Mouse (Mus musculus): Measurements from ENCODE around the gene Cltb.

Gene Cltb

DNA sequence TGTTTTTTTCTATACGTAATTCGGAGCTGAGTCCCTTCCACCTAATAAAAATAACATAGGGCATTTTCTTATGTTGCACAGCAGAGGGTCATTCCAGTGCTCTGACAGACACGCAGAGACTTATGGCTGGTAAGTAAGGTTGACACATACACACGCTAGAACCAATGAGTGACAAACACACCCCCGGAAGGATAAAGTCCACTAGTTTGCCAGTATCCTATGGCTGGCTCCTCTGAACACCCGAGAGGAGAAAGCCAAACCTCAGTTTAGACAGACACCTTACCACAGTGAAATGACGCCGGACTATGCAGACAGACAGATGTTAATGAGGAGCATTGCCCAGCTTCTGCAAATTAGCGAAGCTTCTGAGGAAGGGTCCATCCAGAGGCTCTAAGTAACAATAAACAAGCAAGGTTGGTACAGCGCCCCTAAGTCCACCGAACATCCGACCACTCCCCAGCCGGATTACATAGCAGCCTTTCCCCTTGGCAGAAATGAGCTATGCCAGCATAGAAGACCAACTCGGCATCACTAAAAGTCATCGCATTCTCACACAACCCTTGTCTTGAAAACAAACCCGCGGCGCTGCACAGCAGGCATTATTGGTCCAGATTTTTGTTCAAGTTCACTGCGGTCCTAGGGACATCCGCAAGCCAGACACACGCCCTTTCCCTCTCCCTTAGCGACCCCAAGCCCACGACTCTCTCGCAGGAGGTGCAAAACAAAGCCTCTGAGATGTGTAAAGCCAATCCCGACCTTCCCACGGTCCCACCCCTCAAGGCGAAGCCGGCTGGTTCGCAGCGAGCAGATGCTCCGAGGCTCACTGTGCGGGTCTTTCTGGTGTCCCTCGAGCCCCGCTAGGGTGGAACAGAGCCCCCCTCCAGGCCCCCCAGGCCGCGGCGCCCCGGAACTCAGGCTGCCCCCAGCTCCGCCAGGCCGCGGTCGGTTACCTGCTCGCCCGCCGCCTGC, 46.6 kb downstream of the Cltb start:
- DNase-seq (ENCODE audit: low read depth, low spot score), result no peak

DNA sequence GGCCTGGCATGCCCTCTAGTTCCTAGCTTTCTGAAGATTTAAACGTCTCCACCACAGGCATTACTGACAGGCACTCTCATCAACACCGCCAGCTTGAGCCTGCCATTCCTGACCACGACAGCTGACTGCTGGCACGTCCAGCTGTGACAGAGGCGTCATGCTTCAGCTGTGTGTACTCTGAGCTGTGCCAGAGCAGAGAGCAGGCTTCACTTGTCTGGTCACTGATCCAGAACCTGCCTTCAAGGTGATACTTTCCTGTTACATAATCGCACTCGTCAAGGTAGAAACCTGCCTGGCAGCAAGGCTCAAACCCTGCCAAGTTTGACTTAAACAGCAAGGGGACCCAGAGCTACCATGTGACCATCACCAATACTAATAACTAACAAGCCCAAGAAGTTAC, 48.6 kb downstream of the Cltb start:
- DNase-seq (ENCODE audit: low read depth, low spot score), result no peak

DNA sequence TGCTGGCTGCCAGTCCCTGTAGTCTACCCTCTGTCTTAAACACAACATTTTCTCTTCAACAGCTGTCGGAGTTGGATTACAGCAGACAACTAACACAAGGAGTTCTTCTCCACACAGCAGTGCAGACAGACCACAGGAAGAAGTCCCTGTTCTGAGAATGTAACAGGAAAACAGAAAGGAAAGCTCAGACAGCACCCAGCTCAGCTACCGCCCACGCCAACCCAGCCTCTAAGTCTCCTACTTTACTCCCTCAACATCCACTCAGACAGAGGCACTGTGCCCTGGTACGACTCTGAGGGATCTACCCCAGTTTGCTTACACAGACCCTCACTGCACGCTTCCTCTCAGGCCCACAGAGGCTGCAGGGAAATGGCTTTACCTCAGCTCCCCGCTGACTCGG, 50.5 kb downstream of the Cltb start:
- DNase-seq (ENCODE audit: low read depth, low spot score), result no peak

DNA sequence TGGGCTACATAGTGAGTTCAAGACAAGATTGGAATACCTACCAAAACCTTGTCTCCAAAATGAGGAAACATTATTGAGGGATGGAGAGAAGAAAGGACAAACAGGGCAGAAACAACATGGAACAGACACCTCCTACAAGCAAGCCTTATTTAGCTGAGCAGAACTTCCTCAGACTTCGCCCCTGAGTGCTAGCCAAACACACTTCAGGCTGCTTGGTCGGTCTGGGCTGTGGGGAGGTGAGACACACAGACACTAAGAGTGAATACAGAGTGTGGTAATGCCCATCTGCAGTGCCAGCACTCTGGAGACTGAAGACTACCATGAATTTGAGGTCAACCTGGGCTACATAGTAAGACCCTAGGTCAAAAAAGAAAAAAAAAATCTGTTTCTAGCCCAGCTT, 51.5 kb downstream of the Cltb start:
- DNase-seq (ENCODE audit: low read depth, low spot score), result no peak

DNA sequence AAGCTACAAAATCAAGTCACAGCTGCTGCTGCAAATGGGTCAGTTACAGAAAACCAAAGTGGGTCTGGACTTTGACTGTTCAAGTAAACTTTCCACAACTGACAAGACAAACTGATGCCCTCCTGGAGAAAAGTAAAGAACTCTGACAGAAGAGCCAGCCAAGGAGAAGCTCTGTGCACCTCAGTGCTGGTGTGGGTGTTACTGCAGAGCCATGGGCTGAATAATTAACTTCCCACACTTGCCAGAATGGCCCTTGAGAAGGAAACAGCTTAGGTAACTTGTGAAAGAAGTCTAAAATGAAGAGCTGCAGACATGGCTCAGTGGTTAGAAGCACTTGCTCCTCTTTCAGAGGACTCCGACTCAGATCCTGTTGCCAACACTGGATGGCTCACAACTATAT, 53.5 kb downstream of the Cltb start:
- DNase-seq (ENCODE audit: low read depth, low spot score), result no peak

DNA sequence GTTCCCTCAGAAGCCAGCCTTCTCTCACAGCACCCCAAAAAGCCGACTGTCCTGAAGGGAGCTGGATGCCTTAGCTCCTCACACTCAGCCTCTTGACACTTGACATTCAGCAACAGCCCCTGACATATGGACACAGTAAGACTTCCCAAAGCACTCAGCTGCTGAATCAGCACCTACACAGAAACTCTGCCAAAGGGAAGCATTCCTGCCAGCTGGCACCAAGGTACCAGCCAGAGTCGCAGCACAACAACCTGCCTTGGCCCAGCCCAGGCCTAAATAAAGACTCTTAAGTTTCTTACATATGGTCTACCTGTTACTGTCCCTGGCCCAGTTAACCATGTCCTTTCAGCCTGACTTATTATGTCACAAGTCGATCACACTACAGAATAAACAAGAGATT, 54.3 kb downstream of the Cltb start:
- DNase-seq (ENCODE audit: low read depth, low spot score), result no peak

DNA sequence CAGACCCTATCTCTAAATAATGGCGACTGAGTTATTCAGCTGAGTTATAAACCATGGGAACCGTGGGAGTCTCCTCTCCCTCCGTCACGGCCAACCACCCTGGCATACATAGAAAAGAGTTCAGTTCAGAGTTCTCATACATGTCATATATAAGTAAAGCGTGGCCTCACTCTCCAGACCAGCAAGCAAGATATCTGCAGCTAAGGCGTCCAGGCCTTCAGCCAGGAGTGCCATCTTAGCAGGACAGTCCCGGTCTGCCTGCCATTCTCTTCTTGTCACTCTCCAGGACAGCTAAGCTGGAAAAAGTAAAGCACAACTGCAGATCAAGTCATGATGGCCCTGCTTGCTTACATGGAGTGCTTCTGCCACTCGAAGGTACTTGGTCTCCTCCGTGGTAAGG, 55.0 kb downstream of the Cltb start:
- DNase-seq (ENCODE audit: low read depth, low spot score), result no peak

DNA sequence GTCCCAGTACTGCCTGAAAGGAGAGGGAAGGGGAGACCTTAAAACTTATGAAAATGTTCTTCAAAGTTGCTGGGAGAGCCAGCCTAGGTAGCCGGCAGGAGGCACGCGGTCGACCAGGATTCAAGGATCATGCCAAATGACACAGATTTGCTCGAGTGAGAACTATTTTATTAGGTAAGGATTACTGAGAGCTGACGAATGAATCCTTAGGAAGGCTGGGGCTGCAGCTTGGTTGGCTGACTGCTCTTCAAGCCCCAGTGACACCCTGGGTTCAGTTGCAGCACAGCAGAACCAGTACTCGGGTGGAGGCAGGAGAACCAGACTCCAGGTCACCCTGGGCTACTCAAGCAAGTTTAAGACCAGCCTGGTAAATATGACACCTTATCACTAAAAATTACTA, 63.1 kb downstream of the Cltb start:
- no peak for DNase-seq (ENCODE audit: low read depth, low spot score)

Data from forelimb bud, embryonic 11.5 days (tissue).